Mouse (Mus musculus) myocyte (in vitro differentiated cells): ENCODE data around the gene Clca1. TPM values are rescaled to one million over a fixed set of nuclear protein-coding genes. Genes with fewer than 3 reads are reported as not detected.
"Not testable (repeated sequence)": the region's sequence is repeated elsewhere in the genome, so short reads cannot be mapped to it uniquely, and the experiment has no call there.

Experiments
- H3K27me3 ChIP-seq: one replicate; pipeline ENCODE4 v1.6.1; 2011; ENCODE audit not compliant: control insufficient read depth, insufficient read depth, insufficient read length
- H3K36me3 ChIP-seq: one replicate; pipeline ENCODE4 v1.6.1; 2011; ENCODE audit not compliant: control insufficient read depth, insufficient read depth
- H3K4me2 ChIP-seq: one replicate; pipeline ENCODE4 v1.6.1; 2011; ENCODE audit warnings: low read depth, control low read depth
- H3K4me3 ChIP-seq: one replicate; pipeline ENCODE4 v1.5.1; 2011; ENCODE audit warnings: mild to moderate bottlenecking, control low read depth, moderate library complexity
- H3K79me2 ChIP-seq: one replicate; pipeline ENCODE4 v1.6.1; 2011; ENCODE audit not compliant: control insufficient read depth, insufficient read depth
- H3ac ChIP-seq: one replicate; pipeline ENCODE4 v1.6.1; 2011; ENCODE audit not compliant: control insufficient read depth, insufficient read length
- CEBPB ChIP-seq: IDR thresholded peaks from 2 replicates; pipeline ENCODE4 v1.6.1; 2011; ENCODE audit warnings: mild to moderate bottlenecking, moderate library complexity; ENCODE audit not compliant: poor library complexity, insufficient read depth, severe bottlenecking
- E2F4 ChIP-seq: IDR thresholded peaks from one replicate; pipeline ENCODE4 v1.6.1; 2011; ENCODE audit warnings: mild to moderate bottlenecking, control low read depth, moderate library complexity; ENCODE audit not compliant: insufficient read depth
- MAX ChIP-seq: IDR thresholded peaks from one replicate; pipeline ENCODE4 v1.6.1; 2011; ENCODE audit warnings: low read depth, mild to moderate bottlenecking, control low read depth
- MYOD1 ChIP-seq, 3 experiments: IDR thresholded peaks; one replicate each; pipeline ENCODE4 v1.6.1; 2011; ENCODE audit warnings: control low read depth in 2 of 3, low read depth in 2 of 3, mild to moderate bottlenecking in 2 of 3, moderate library complexity in 1 of 3; ENCODE audit not compliant: insufficient read length in 2 of 3, control insufficient read depth in 1 of 3
- MYOG ChIP-seq, 3 experiments: IDR thresholded peaks; one replicate each; pipeline ENCODE4 v1.6.1; 2011; ENCODE audit warnings: control low read depth in 2 of 3, low read depth in 2 of 3, mild to moderate bottlenecking in 2 of 3; ENCODE audit not compliant: insufficient read length in 2 of 3, control insufficient read depth in 1 of 3, insufficient read depth in 1 of 3
- POLR2A ChIP-seq: IDR thresholded peaks from one replicate; pipeline ENCODE4 v1.6.1; 2011; ENCODE audit warnings: low read depth, mild to moderate bottlenecking, control low read depth, moderate library complexity; ENCODE audit not compliant: insufficient read length
- POLR2AphosphoS2 ChIP-seq: IDR thresholded peaks from one replicate; pipeline ENCODE4 v1.6.1; 2011; ENCODE audit warnings: low read depth, control low read depth; ENCODE audit not compliant: insufficient read length
- REST ChIP-seq: IDR thresholded peaks from one replicate; pipeline ENCODE4 v1.6.1; 2011; ENCODE audit warnings: mild to moderate bottlenecking, control low read depth, moderate library complexity; ENCODE audit not compliant: insufficient read depth, insufficient read length
- SRF ChIP-seq: IDR thresholded peaks from one replicate; pipeline ENCODE4 v1.6.1; 2011; ENCODE audit warnings: low read depth; ENCODE audit not compliant: control insufficient read depth, insufficient read length
- TCF12 ChIP-seq: IDR thresholded peaks from one replicate; pipeline ENCODE4 v1.6.1; 2011; ENCODE audit warnings: mild to moderate bottlenecking, control low read depth; ENCODE audit not compliant: poor library complexity, insufficient read depth, severe bottlenecking
- TCF3 ChIP-seq: IDR thresholded peaks from one replicate; pipeline ENCODE4 v1.6.1; 2011; ENCODE audit warnings: low read depth, control low read depth; ENCODE audit not compliant: insufficient read length
- USF1 ChIP-seq: IDR thresholded peaks from one replicate; pipeline ENCODE4 v1.6.1; 2011; ENCODE audit warnings: low read depth, mild to moderate bottlenecking, control low read depth, moderate library complexity
- polyA plus RNA-seq: library from polyadenylated mRNA; unstranded; fragments of >200 nt; fragmentation: generic; extraction: Trizol; gene quantifications from one replicate; pipeline ENCODE4 v1.2.1, GENCODE M21; 2012; ENCODE audit warnings: missing spikeins

Clca1 gene
- 0.02 TPM for polyA plus RNA-seq

GRCm38 (mm10) chr3:145032676-145033075 is at the start of gene Clca1:
TSS of gene Clca1 (minus strand) at chr3:145032776.
- Histone ChIP-seq H3K27me3 (no peaks in the 10 kb centered on the region), H3K4me3 (no peak within 1 kb of the TSS), H3K79me2 (no peaks in the 10 kb centered on the region), H3ac (no peak within 1 kb of the TSS), H3K4me2 (no peak within 1 kb of the TSS), H3K36me3 (no peaks in the 10 kb centered on the region)
- TF ChIP-seq SRF (no peak), MYOD1 (IDR thresholded peaks at IDR 0.05; ENCODE audit: control insufficient read depth in 1 of 3, insufficient read length in 2 of 3, low read depth in 2 of 3) (no peak), TCF3 (no peak), POLR2AphosphoS2 (no peak), CEBPB (no peak), MYOG (IDR thresholded peaks at IDR 0.05; ENCODE audit: control insufficient read depth in 1 of 3, insufficient read depth in 1 of 3, insufficient read length in 2 of 3, low read depth in 2 of 3) (no peak), POLR2A (no peak), USF1 (no peak), TCF12 (no peak), E2F4 (no peak), REST (no peak)

- H3K36me3 ChIP-seq: no peaks in the 10 kb centered on the region
- no peak overlapping the region for H3ac ChIP-seq
- no peak overlapping the region for H3K4me2 ChIP-seq
- no peak for TF ChIP-seq REST
- H3K4me3 ChIP-seq: no peak overlapping the region
- no peaks in the 10 kb centered on the region for H3K27me3 ChIP-seq
- H3K79me2 ChIP-seq: no peaks in the 10 kb centered on the region
Measured at GRCm38 (mm10) chr3:145080904-145081303, 48.3 kb upstream of the Clca1 start.

DNA sequence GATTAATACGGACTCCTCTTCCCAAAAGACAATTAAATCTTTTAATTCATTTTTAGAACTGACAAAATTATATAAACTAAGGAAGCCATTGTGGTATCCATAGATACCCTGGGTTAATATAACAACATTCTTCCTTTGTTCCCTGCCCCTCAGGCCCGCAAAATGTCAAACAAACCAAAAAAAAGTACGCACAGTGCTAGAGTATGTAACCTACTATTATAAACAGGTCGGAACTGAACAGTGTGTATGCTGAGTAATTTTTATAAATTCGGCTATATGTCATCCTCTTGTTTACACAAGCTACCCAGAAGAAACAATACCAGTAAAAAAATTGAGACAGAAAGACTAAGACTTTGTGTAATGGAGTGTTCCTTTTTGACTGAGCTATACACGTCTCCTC is 45.8 kb upstream of the Clca1 start:
- Histone ChIP-seq H3ac (no peak overlapping the region), H3K4me3 (no peak overlapping the region), H3K27me3 (no peaks in the 10 kb centered on the region), H3K36me3 (no peaks in the 10 kb centered on the region), H3K79me2 (no peaks in the 10 kb centered on the region), H3K4me2 (no peak overlapping the region)
- TF ChIP-seq POLR2A (no peak), REST (no peak), CEBPB (no peak), MYOD1 (IDR thresholded peaks at IDR 0.05; ENCODE audit: control insufficient read depth in 1 of 3, insufficient read length in 2 of 3, low read depth in 2 of 3) (no peak), USF1 (no peak), TCF3 (no peak), E2F4 (no peak), MYOG (IDR thresholded peaks at IDR 0.05; ENCODE audit: control insufficient read depth in 1 of 3, insufficient read depth in 1 of 3, insufficient read length in 2 of 3, low read depth in 2 of 3) (no peak), SRF (no peak), POLR2AphosphoS2 (no peak)

DNA sequence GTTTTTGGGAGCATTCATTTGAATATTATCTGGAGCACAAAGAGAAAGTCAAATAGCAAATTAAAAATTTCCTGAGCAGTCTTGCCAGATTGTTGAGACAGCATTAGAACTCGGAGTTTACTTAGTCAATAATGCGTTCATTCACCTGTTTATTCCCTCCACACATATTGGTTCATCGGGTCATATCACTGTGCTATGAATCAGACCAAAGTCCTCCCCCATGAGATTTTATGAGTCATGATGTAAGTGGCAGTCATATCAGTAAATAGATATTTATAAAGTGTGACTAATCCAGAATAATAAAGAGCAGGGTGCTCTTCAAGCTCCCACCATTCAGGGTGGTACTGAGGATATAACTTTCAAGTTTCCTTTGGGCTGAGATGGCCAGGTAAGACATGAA is 39.8 kb upstream of the Clca1 start:
- Histone ChIP-seq H3K79me2 (no peaks in the 10 kb centered on the region), H3ac (no peak overlapping the region), H3K36me3 (no peaks in the 10 kb centered on the region), H3K4me3 (no peak overlapping the region), H3K4me2 (no peak overlapping the region), H3K27me3 (no peaks in the 10 kb centered on the region)
- TF ChIP-seq MYOD1 (IDR thresholded peaks at IDR 0.05; ENCODE audit: control insufficient read depth in 1 of 3, insufficient read length in 2 of 3, low read depth in 2 of 3): no peak
- TF ChIP-seq TCF3: no peak
- no peak for TF ChIP-seq USF1
- TF ChIP-seq CEBPB: no peak
- no peak for TF ChIP-seq MYOG (IDR thresholded peaks at IDR 0.05; ENCODE audit: control insufficient read depth in 1 of 3, insufficient read depth in 1 of 3, insufficient read length in 2 of 3, low read depth in 2 of 3)

DNA sequence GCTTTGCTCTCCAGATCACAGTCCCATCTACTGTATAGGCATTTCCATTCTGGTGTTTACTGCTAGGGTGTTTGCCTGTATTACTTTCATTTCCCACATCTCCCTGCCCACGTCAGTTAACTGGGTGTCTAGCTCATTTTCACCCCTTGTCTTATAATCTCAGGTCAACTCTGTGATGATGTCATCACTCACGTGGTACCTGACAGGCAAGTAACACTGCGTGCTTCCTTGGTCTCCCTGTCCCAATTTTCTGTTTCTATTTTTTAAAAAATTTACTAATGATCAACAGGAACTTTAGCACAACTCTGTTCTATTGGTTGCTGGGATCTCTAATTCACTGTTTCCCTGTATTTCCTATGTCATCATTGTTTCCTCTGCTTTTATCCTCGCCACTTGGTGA is 36.4 kb upstream of the Clca1 start:
- no peak overlapping the region for H3ac ChIP-seq
- TF ChIP-seq TCF3 (no peak), MAX (no peak), E2F4 (no peak), MYOD1 (IDR thresholded peaks at IDR 0.05; ENCODE audit: control insufficient read depth in 1 of 3, insufficient read length in 2 of 3, low read depth in 2 of 3) (no peak), POLR2AphosphoS2 (no peak), POLR2A (no peak), SRF (no peak), USF1 (no peak), REST (no peak), CEBPB (no peak), MYOG (IDR thresholded peaks at IDR 0.05; ENCODE audit: control insufficient read depth in 1 of 3, insufficient read depth in 1 of 3, insufficient read length in 2 of 3, low read depth in 2 of 3) (no peak), TCF12 (no peak)

DNA sequence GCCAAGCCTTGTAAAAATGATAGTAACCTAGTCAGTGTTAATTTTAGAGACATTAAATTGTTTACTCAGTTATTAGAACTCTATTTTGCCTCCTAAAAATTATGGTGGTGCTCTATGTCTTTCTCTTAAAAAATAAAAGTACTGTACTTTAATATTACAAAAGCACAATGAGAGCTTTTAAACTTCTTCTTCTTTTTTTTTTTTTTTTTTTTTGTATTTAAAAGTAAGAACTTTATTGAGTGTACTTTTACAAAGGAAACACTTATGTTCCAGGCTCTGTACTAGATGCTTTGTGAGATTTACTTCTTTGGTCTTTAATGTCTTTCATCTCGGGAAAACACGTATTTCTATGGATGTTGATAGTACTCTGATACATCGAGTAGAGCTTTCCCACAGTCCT is 22.6 kb upstream of the Clca1 start:
- not testable (repeated sequence) for H3K79me2 ChIP-seq, H3ac ChIP-seq, H3K4me2 ChIP-seq, H3K27me3 ChIP-seq, H3K36me3 ChIP-seq, H3K4me3 ChIP-seq

More for the DNA sequence above, 36.4 kb upstream of the Clca1 start:
- Histone ChIP-seq H3K79me2 (no peaks in the 10 kb centered on the region), H3K36me3 (no peaks in the 10 kb centered on the region), H3K27me3 (no peaks in the 10 kb centered on the region), H3K4me2 (no peak overlapping the region), H3K4me3 (no peak overlapping the region)
